Mouse (Mus musculus) ovary, adult 18-20 months (tissue): ENCODE data around the gene Zfp575.
"Not testable (repeated sequence)": the region's sequence is repeated elsewhere in the genome, so short reads cannot be mapped to it uniquely, and the experiment has no call there.

Experiments used
- DNase-seq: peaks from one replicate; pipeline ENCODE4 v3.0.0; 2022; ENCODE audit warnings: low spot score, mixed read lengths

The Zfp575 gene

GRCm38 (mm10) chr7:24587330-24588105 lies at the start of gene Zfp575, which contains the start of gene Ethe1:
TSS of gene Zfp575 (minus strand) at chr7:24587641.
TSS of gene Ethe1 (plus strand) at chr7:24587543.
- DNase-seq, result no peak

DNA sequence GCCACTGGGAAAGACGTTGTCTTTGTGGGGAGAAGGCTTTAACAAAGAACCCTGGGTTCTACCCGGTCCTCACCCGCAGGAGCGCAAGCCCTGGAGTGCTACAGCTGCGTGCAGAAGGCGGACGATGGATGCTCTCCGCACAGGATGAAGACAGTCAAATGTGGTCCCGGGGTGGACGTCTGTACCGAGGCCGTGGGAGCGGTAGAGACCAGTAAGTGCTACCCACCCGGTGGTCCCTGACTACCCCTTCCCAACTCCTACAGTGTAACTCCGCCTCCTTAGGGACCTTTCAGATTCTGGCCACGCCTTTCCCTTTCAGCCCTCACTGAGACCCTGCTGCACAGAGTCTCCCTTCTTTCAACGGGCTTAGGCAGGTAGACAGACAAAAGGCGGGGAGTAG lies 49.6 kb upstream of the Zfp575 start:
- DNase-seq, result no peak

- no peak for DNase-seq
Measured at GRCm38 (mm10) chr7:24636264-24636663, 48.8 kb upstream of the Zfp575 start, which contains the start of gene Lypd3. TSS of gene Lypd3 (plus strand) at chr7:24636550.

- no peak for DNase-seq
Measured at GRCm38 (mm10) chr7:24630116-24630880, 42.9 kb upstream of the Zfp575 start.

- no peak for DNase-seq
Measured at GRCm38 (mm10) chr7:24629672-24630071, 42.2 kb upstream of the Zfp575 start.

- peak; percentile 83 for DNase-seq
Measured at GRCm38 (mm10) chr7:24628685-24629610, 41.5 kb upstream of the Zfp575 start.

- no peak for DNase-seq
Measured at GRCm38 (mm10) chr7:24622967-24623366, 35.5 kb upstream of the Zfp575 start.

- no peak for DNase-seq
Measured at GRCm38 (mm10) chr7:24621193-24621592, 33.8 kb upstream of the Zfp575 start.

GRCm38 (mm10) chr7:24619671-24620397 lies 32.4 kb upstream of the Zfp575 start:
- no peak for DNase-seq

DNA sequence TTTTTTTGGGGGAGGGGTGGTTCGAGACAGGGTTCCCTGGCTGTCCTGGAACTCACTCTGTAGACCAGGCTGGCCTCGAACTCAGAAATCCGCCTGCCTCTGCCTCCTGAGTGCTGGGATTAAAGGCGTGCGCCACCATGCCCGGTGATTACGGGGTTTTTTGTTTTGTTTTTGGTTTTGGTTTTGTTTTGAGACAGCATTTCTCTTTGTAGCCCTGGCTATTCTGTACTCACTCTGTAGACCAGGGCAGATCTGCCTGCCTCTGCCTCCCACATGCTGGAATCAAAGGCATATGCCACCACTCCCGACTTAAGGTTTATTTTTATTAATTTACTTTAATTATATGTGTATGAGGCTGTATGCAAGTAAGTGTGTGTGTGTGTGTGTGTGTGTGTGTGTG lies 30.9 kb upstream of the Zfp575 start:
- not testable (repeated sequence) for DNase-seq

- no peak for DNase-seq
Measured at GRCm38 (mm10) chr7:24617763-24618162, 30.3 kb upstream of the Zfp575 start.

GRCm38 (mm10) chr7:24614816-24615215 lies 27.4 kb upstream of the Zfp575 start:
- DNase-seq, result no peak

DNA sequence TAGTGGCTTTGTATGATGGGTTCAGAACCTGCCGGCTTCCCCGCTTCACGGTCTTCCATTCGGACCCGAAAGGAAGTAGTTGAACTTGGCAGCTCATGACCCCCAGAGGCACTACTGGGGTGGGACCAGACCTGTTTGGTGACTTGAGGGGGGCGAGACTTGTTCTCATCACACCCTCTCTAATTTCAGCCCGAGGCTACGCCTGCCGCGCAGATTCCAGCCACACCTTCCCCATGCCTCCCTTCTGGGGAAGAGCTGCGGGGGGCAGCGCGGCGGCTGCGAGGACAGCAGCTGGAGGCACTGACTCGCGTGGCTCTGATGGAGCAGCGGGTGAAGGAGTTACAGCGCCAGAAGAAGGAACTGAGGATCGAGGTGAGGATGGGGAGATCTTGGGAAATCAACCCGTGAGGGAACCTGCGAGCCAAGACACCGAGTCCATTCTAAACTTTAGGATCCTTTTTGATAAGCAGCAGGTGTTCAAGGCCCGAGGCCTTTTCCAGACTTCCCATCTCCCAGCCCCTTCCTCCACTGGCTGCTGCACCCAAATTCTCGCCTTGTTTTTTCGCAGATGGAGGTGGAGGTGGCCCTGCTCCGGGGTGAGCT lies 25.0 kb upstream of the Zfp575 start:
- DNase-seq, result no peak

DNA sequence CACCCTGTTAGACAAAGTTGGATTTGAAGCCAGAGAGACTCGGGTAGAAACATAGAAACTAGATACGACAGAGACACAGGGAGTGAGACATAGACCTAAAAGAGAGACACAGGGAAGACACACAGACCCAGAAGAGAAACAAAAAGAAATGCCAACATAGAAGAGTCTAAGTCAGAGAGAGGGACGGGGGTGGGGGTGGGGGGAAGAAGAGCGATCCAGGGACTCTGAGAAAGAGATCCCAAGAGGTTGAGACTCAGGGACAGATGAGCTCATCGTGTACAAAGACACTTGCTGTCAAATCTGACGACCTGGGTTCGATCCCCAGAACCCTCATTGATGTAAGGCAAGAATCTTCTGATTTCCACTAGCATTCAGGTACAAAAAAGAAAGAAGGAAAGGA lies 24.3 kb upstream of the Zfp575 start:
- no peak for DNase-seq

DNA sequence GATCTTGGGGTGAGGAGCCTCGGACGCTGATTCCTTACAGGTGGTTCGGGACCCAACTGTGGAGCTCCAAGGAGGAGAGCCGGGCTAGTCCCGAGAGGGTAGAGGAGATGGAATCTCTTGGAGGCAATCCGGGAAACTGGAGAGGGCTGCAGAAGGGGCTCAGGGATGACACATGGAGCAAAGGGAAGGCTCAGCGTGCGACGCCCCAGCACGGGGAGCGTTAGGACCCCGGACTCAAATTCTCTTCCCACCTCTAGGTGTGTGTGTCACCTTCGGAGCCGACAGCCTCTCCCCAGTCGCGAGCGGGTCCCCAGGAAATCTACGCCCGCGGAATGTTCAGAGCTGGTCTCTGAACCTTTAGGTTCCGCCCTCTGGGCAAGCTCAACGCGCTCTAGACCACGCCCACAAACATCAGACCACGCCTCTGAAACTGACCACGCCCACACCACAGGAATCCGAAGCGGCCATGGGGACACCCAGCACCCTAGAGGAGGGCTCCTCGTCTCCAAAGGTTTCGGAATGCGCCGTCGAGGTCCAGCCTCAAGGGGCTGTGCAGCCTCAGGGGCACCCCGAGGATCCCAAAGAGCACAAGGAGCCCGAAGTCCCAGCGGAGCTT lies 23.5 kb upstream of the Zfp575 start:
- peak; percentile 78 for DNase-seq

GRCm38 (mm10) chr7:24610144-24610878 lies 22.9 kb upstream of the Zfp575 start, which contains the start of gene Phldb3:
TSS of gene Phldb3 (plus strand) at chr7:24610763.
- peak; percentile 23 for DNase-seq

DNA sequence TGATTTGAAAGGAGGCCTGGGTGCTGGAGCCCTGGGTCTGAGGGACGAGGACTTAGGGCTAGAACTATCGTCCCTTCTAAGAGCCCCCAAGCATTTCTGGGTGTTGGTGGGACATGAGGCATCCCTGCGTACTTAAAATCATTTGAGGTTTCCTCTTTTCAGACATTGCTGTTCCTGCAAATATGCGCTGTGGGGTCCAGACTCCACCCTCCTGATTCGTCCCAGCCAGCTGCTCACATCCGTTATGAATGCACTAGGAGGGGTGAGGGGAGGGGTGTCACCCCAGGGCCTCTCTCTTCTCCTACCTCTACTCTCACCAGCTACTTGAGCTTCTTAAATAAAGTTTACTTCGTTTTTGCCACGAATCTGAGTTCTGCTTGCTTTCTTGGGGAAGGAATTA lies 21.1 kb upstream of the Zfp575 start:
- DNase-seq, result no peak

GRCm38 (mm10) chr7:24608017-24608416 lies 20.6 kb upstream of the Zfp575 start:
- peak; percentile 39 for DNase-seq

DNA sequence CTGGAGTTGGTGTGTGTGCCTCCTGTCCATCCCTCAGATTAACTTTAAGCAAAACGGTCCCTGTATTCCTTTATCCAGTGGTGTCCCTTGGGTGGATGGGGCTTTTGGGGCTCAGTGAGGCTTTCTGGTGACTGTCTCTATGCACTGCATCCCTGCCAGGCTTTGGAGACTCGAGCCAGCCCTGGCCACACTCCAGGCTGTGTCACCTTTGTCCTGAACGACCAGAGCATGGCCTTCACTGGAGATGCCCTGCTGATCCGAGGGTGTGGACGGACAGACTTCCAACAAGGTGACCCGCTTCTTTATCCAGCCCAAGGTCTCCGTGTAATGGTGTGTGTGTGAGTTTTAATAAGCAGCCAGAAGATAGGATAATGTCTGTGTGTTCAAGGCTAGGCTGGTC lies 18.6 kb upstream of the Zfp575 start:
- DNase-seq, result no peak

GRCm38 (mm10) chr7:24605561-24605960 lies 18.1 kb upstream of the Zfp575 start:
- no peak for DNase-seq
